Mouse (Mus musculus): ENCODE results near the gene Ubn2. TPM values are rescaled to one million over a fixed set of nuclear protein-coding genes. Genes with fewer than 3 reads are reported as not detected.

Ubn2 gene
- total RNA-seq, 2 experiments from 2014 or later = 26.3 to 29.7 TPM

Small RNA genes lying within 50 kb of the gene (microRNA-seq; reads per million reads assigned to microRNA genes)
- gene Mir7670 = 0 to 1.9 reads per million in 2 experiments

Other genes starting within 250 kb of the Ubn2 start
- gene D630045J12Rik, start 179.9 kb upstream of the Ubn2 start, total RNA-seq (2021) = 1 to 10 TPM; 1.7 TPM
- 1 to 10 TPM; 3.4 to 3.8 TPM for gene Zc3hav1l, start 134.7 kb upstream of the Ubn2 start, total RNA-seq (2021)
- 10 to 100 TPM; 16.9 to 18.8 TPM for gene Zc3hav1, start 79.3 kb upstream of the Ubn2 start, total RNA-seq (2021)
- gene Ttc26, start 52.5 kb upstream of the Ubn2 start, total RNA-seq (2021) = 1 to 10 TPM; 2.6 to 3.7 TPM
- 100 to 1,000 TPM; 221 to 227 TPM for gene Fmc1, start 99.6 kb downstream of the Ubn2 start, total RNA-seq (2021)
- gene Luc7l2, start 117.4 kb downstream of the Ubn2 start, total RNA-seq (2021) = 100 to 1,000 TPM; 113 to 119 TPM
- under 1 TPM; 0.24 to 0.32 TPM for gene Klrg2, start 203.3 kb downstream of the Ubn2 start, total RNA-seq (2021)
- gene Clec2l, start 229.1 kb downstream of the Ubn2 start, total RNA-seq (2021) = 1 to 10 TPM; 1.9 to 2.4 TPM

Measured in heart, postnatal 14 days (tissue).